Mouse (Mus musculus): ENCODE results near the gene Rnf13. TPM values are rescaled to one million over a fixed set of nuclear protein-coding genes. Genes with fewer than 3 reads are reported as not detected.

The Rnf13 gene
- polyA plus RNA-seq, 1 experiment from 2014 or later: 90.6 TPM

DNA sequence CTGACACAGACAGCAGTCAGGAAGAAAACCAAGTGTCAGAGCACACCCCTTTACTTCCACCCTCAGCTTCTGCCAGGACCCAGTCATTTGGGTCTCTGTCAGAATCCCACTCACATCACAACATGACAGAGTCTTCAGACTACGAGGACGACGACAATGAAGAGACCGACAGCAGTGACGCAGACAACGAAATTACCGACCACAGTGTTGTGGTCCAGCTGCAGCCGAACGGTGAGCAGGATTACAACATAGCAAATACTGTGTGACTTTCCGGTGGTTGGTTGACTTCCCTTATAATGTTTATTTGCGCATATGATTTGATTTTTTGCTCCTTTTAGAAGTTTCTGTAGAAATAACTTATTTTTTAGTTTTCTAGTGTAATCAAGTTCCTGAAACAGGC, 97.7 kb downstream of the Rnf13 start:
- Histone ChIP-seq H3K27ac (ENCODE audit: low read depth, low read length) (no peak overlapping the region), H3K9ac (replicated peaks; ENCODE audit: low read depth, low read length) (no peak overlapping the region), H3K4me3 (ENCODE audit: low read depth, low read length) (no peak overlapping the region), H3K9me3 (ENCODE audit: control insufficient read depth, low read length) (no peaks in the 10 kb centered on the region), H3K4me1 (ENCODE audit: control insufficient read depth, insufficient read depth, low read length) (no peaks in the 10 kb centered on the region), H3K4me2 (ENCODE audit: low read depth, low read length) (no peak overlapping the region), H3K36me3 (ENCODE audit: control insufficient read depth, insufficient read depth, low read length) (no peaks in the 10 kb centered on the region), H3K27me3 (ENCODE audit: control insufficient read depth, insufficient read depth, low read length) (no peaks in the 10 kb centered on the region)
- no peak for ATAC-seq (ENCODE audit: low read depth)
- WGBS: 94% methylated on average over 11 of the region's 11 CpGs

DNA sequence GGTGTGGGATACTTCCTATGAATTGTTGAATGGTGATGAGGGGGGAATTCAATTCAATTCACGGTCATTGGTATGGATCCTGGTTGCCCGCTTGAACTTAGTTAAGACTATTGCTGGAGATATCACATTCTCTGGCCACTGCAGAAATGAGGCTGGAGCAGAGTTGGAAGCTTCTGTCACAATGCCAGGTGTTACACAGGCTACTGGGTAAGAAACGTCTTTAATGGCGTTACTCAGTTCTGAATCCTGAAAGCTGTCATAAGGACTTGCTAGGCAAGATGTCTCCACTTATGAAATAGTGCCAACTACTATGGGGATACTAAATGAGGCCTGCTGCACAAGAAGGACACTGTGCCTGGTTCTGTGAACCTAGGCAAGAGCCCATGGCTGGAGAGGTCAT, 101.0 kb downstream of the Rnf13 start:
- Histone ChIP-seq H3K27me3 (ENCODE audit: control insufficient read depth, insufficient read depth, low read length) (no peaks in the 10 kb centered on the region), H3K4me3 (ENCODE audit: low read depth, low read length) (no peak overlapping the region), H3K27ac (ENCODE audit: low read depth, low read length) (no peak overlapping the region), H3K4me2 (ENCODE audit: low read depth, low read length) (no peak overlapping the region), H3K9ac (replicated peaks; ENCODE audit: low read depth, low read length) (no peak overlapping the region), H3K4me1 (ENCODE audit: control insufficient read depth, insufficient read depth, low read length) (no peaks in the 10 kb centered on the region), H3K9me3 (ENCODE audit: control insufficient read depth, low read length) (no peaks in the 10 kb centered on the region), H3K36me3 (ENCODE audit: control insufficient read depth, insufficient read depth, low read length) (peaks cover 7% of the 10 kb centered on the region)
- WGBS: 92% methylated on average over 4 of the region's 4 CpGs
- no peak for ATAC-seq (ENCODE audit: low read depth)

GRCm38 (mm10) chr3:57843775-57844174, 107.9 kb downstream of the Rnf13 start:
- Histone ChIP-seq H3K4me3 (ENCODE audit: low read depth, low read length) (no peak overlapping the region), H3K9me3 (ENCODE audit: control insufficient read depth, low read length) (no peaks in the 10 kb centered on the region), H3K27ac (ENCODE audit: low read depth, low read length) (no peak overlapping the region), H3K36me3 (ENCODE audit: control insufficient read depth, insufficient read depth, low read length) (peaks cover 24% of the 10 kb centered on the region), H3K4me2 (ENCODE audit: low read depth, low read length) (no peak overlapping the region), H3K9ac (replicated peaks; ENCODE audit: low read depth, low read length) (no peak overlapping the region), H3K4me1 (ENCODE audit: control insufficient read depth, insufficient read depth, low read length) (peaks cover 10% of the 10 kb centered on the region; the same call in 1 of the 2 replicates), H3K27me3 (ENCODE audit: control insufficient read depth, insufficient read depth, low read length) (peaks cover 2% of the 10 kb centered on the region; the same call in 1 of the 2 replicates)
- no peak for ATAC-seq (ENCODE audit: low read depth)

- H3K4me2 ChIP-seq (ENCODE audit: low read depth, low read length): peak overlapping the region; percentile 84
- peaks cover 19% of the 10 kb centered on the region for H3K36me3 ChIP-seq (ENCODE audit: control insufficient read depth, insufficient read depth, low read length)
- H3K9ac ChIP-seq (replicated peaks; ENCODE audit: low read depth, low read length): peak overlapping the region; percentile 98
- H3K9me3 ChIP-seq (ENCODE audit: control insufficient read depth, low read length): no peaks in the 10 kb centered on the region
- H3K4me1 ChIP-seq (ENCODE audit: control insufficient read depth, insufficient read depth, low read length): peaks cover 10% of the 10 kb centered on the region; the same call in 1 of the 2 replicates
- H3K27ac ChIP-seq (ENCODE audit: low read depth, low read length): peak overlapping the region; percentile 99
- H3K4me3 ChIP-seq (ENCODE audit: low read depth, low read length): peak overlapping the region; percentile 99
- 5% methylated on average over 11 of the region's 11 CpGs for whole genome bisulfite sequencing
- no peak for ATAC-seq (ENCODE audit: low read depth)
- peaks cover 2% of the 10 kb centered on the region; the same call in 1 of the 2 replicates for H3K27me3 ChIP-seq (ENCODE audit: control insufficient read depth, insufficient read depth, low read length)
Measured at GRCm38 (mm10) chr3:57845786-57846661, 110.2 kb downstream of the Rnf13 start.

GRCm38 (mm10) chr3:57846662-57846911, 110.7 kb downstream of the Rnf13 start:
- no peak for ATAC-seq (ENCODE audit: low read depth)
- H3K36me3 ChIP-seq (ENCODE audit: control insufficient read depth, insufficient read depth, low read length): peaks cover 19% of the 10 kb centered on the region
- H3K27ac ChIP-seq (ENCODE audit: low read depth, low read length): peak overlapping the region; percentile 99
- H3K4me2 ChIP-seq (ENCODE audit: low read depth, low read length): peak overlapping the region; percentile 84
- H3K4me3 ChIP-seq (ENCODE audit: low read depth, low read length): peak overlapping the region; percentile 99
- H3K4me1 ChIP-seq (ENCODE audit: control insufficient read depth, insufficient read depth, low read length): peaks cover 10% of the 10 kb centered on the region; the same call in 1 of the 2 replicates
- WGBS: 2% methylated on average over 9 of the region's 9 CpGs
- peaks cover 2% of the 10 kb centered on the region; the same call in 1 of the 2 replicates for H3K27me3 ChIP-seq (ENCODE audit: control insufficient read depth, insufficient read depth, low read length)
- no peaks in the 10 kb centered on the region for H3K9me3 ChIP-seq (ENCODE audit: control insufficient read depth, low read length)
- peak overlapping the region; percentile 98 for H3K9ac ChIP-seq (replicated peaks; ENCODE audit: low read depth, low read length)

DNA sequence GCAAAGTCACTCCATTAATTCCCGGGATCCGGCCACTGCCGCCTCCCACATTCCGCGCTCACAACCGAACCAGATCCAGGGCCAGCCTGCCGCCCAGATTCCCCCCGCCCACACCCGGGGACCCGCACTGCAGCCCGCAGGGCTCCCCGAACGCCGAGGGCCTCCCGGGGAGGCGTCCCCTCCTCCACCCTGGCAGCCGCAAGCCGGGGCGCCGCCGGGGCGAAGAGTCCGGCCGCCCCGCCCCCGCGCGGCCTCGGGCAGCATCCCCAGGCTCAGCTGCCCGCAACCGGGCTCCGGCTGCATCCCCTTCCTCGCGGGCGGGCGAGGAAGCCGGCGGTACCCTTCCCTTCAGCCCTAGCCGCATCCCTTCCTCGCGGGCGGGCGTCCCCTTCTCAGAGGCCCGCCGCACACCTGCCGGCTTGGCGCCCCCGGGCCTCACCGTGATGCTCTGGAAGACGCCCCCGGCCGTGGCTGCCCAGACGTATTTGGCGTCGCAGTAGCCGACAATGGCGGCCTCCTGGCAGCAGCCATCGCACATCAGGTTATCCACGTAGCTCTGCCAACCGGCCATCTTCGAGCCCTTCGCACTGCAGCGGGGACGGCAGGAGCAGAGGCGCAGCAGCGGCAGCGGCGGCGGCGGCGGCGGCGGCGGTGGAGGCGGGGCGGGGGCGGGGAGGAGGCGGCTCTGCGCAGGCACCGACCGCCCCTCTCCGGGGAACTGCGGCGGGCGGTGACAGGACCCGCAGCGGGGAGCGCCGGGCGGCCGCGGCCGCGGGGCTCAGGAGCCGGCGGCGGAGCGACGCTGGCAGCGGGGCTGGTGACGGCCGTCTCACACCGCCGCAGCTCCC, 111.3 kb downstream of the Rnf13 start:
- H3K4me3 ChIP-seq (ENCODE audit: low read depth, low read length): peak overlapping the region; percentile 99
- no peaks in the 10 kb centered on the region for H3K9me3 ChIP-seq (ENCODE audit: control insufficient read depth, low read length)
- peaks cover 10% of the 10 kb centered on the region; the same call in 1 of the 2 replicates for H3K4me1 ChIP-seq (ENCODE audit: control insufficient read depth, insufficient read depth, low read length)
- peaks cover 2% of the 10 kb centered on the region; the same call in 1 of the 2 replicates for H3K27me3 ChIP-seq (ENCODE audit: control insufficient read depth, insufficient read depth, low read length)
- peak overlapping the region; percentile 84 for H3K4me2 ChIP-seq (ENCODE audit: low read depth, low read length)
- peak; percentile 90 for ATAC-seq (ENCODE audit: low read depth)
- H3K27ac ChIP-seq (ENCODE audit: low read depth, low read length): peak overlapping the region; percentile 99
- H3K9ac ChIP-seq (replicated peaks; ENCODE audit: low read depth, low read length): peak overlapping the region; percentile 98
- under 1% methylated on average over 77 of the region's 104 CpGs for WGBS
- peaks cover 14% of the 10 kb centered on the region for H3K36me3 ChIP-seq (ENCODE audit: control insufficient read depth, insufficient read depth, low read length)

DNA sequence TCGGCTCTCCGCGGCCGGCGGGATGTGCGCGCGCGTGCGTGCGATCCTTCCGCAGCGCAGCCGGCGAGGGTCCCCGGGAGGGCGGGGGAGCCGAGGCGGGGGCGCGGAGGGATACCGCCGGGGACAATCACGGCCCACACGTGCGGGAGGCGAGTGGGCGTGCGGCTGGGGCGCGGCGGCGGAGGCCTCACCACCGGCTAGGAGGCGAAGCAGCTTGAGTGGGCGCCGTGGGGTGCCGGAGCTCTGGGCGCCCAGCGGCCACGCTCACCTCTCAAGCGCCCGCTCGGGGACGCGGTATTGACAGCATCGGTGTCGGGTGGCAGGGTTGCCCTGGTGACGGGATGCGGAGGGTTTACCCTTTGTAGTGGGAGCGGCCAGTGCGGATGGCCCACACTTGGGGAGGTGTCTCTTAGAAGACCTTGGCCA, 111.9 kb downstream of the Rnf13 start, which contains the start of gene Pfn2:
Gene Pfn2 (minus strand): TSS at position 320 of the 426 bp plus-strand sequence.
- Histone ChIP-seq H3K9ac (replicated peaks; ENCODE audit: low read depth, low read length) (peak within 1 kb of the TSS; percentile 98), H3K4me1 (ENCODE audit: control insufficient read depth, insufficient read depth, low read length) (peaks cover 10% of the 10 kb centered on the region; the same call in 1 of the 2 replicates), H3K4me2 (ENCODE audit: low read depth, low read length) (peak within 1 kb of the TSS; percentile 84), H3K27ac (ENCODE audit: low read depth, low read length) (peak within 1 kb of the TSS; percentile 99), H3K9me3 (ENCODE audit: control insufficient read depth, low read length) (no peaks in the 10 kb centered on the region), H3K27me3 (ENCODE audit: control insufficient read depth, insufficient read depth, low read length) (peaks cover 2% of the 10 kb centered on the region; the same call in 1 of the 2 replicates), H3K36me3 (ENCODE audit: control insufficient read depth, insufficient read depth, low read length) (peaks cover 8% of the 10 kb centered on the region), H3K4me3 (ENCODE audit: low read depth, low read length) (peak within 1 kb of the TSS; percentile 99)
- ATAC-seq (ENCODE audit: low read depth): peak; percentile 90
- whole genome bisulfite sequencing: 0% methylated on average over 34 of the region's 52 CpGs

DNA sequence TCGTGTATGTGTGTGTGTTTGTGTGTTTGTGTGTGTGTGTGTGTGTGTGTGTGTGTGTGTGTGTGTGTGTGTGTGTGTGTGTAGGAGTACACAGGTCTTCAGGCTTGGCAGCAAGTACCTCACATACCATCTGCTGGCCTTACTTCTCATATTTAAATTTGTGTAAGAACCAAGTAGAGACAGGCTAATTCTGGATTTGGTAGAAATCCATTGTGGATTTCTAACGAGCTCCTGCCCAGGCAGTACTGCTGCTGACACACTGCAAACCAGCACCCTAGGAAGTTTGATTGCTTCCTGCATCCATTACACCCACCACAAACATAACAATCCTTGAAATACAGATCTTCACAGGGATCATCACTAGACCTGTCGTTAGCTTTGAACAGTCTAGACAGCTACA, 147.1 kb downstream of the Rnf13 start:
- H3K4me3 ChIP-seq (ENCODE audit: low read depth, low read length): no peak overlapping the region
- no peaks in the 10 kb centered on the region for H3K27me3 ChIP-seq (ENCODE audit: control insufficient read depth, insufficient read depth, low read length)
- H3K36me3 ChIP-seq (ENCODE audit: control insufficient read depth, insufficient read depth, low read length): no peaks in the 10 kb centered on the region
- H3K4me1 ChIP-seq (ENCODE audit: control insufficient read depth, insufficient read depth, low read length): no peaks in the 10 kb centered on the region
- H3K9me3 ChIP-seq (ENCODE audit: control insufficient read depth, low read length): no peaks in the 10 kb centered on the region
- H3K9ac ChIP-seq (replicated peaks; ENCODE audit: low read depth, low read length): no peak overlapping the region
- H3K27ac ChIP-seq (ENCODE audit: low read depth, low read length): no peak overlapping the region
- WGBS: 83% methylated on average over 3 of the region's 3 CpGs
- no peak overlapping the region for H3K4me2 ChIP-seq (ENCODE audit: low read depth, low read length)
- ATAC-seq (ENCODE audit: low read depth): no peak
